Mouse (Mus musculus) cerebellum, postnatal 25 days (tissue): ENCODE results near the gene Alg2.

Source experiments
- DNase-seq, 2 experiments: peaks; one replicate each; pipeline ENCODE4 v3.0.0; 2021; ENCODE audit warnings: mixed read lengths in 2 of 2

Gene Alg2

DNA sequence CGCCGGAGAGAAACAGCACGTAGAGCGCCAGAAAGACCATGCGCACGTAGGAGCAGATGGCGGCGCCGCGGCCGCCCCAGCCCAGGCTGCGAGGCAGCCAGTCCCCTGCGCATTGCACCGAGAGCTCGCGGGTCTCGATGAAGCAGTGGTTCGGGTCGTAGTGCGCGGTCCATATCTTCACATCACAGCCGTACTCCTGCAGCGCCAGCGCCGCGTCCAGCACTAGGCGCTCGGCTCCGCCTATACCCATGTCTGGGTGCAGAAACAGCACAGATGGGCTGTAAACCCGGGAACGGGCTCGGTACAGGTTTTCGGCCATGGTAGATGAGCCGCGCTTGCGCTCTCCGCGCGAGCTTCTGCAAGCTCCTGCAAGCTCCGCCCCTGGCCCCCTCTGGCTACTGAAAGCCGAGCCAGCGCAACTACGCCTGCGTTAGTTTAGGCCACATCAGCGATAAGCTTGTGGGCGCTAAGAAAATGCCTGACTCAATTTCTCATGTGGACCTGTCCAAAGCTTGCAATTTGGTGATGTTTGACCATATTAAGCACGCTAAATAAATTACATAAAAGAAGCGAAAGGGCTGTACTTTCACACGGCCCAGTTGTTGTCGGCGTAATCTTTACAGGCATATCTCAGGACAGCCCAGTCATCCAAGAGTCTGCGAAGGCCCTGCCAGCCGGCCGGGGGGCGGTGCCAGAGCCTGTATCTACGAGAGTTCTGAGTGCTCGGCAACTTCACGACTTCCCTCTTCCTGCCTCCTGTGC, at the start of gene Alg2, which contains the start of gene Sec61b:
Alg2 (minus strand) TSS at position 366 of the 762 bp plus-strand sequence.
Sec61b (plus strand) TSS at position 691 of the 762 bp plus-strand sequence.
- peak; percentile 98 to 99 for DNase-seq

DNA sequence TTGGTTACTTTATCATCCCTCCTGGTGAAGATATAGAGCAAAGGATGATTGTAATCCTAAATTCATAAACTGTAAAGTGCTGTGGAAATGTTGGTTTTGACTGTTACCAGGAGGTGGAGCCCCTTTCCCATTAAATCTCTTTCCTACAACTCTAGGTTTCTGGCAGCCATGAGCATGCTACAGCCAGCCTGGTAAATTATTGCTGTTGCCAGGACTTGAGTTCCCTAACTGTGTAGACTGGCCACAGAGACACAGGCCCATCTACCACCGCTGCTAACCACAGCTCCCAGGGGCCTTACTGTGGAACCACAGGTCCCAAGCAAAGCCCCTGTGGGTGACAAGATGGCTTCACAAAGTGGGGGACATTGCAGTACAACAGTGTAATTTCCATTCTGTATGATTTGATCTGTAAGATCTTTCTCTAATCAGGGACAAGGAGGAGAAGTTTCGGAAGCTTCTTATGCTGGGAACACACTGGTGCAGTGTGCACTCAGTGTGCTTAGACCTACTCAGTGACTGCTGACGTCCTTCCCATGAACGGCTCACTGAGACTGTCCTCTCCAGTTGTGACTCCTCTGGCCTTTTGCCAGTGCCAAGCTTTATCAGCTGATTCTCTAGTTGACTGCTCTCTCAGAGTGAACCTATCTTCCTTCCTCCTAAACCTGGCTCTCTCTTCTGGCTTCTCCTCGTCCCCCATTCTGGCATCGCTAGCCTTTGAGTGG, 47.9 kb upstream of the Alg2 start:
- peak; percentile 41 to 57 for DNase-seq

DNA sequence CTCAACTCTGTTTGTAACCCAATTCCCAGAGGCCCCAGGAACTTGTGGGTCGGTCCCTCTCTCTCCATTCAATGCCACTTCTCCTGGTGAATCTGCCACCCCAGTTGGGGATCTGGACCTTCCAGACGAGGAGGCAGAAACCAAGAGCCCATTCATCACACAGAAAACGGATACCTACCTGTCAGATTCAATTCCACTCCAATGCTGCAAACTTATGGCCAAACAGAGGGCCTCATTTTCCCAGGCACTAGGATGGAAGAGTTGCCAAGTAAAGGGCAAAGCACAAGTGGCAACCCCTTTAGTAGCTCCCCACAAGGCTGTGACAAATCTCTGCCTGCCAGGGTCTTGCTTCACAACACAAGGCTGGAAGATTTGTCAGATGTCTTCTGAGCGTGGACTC, 45.9 kb upstream of the Alg2 start:
- no peak for DNase-seq

DNA sequence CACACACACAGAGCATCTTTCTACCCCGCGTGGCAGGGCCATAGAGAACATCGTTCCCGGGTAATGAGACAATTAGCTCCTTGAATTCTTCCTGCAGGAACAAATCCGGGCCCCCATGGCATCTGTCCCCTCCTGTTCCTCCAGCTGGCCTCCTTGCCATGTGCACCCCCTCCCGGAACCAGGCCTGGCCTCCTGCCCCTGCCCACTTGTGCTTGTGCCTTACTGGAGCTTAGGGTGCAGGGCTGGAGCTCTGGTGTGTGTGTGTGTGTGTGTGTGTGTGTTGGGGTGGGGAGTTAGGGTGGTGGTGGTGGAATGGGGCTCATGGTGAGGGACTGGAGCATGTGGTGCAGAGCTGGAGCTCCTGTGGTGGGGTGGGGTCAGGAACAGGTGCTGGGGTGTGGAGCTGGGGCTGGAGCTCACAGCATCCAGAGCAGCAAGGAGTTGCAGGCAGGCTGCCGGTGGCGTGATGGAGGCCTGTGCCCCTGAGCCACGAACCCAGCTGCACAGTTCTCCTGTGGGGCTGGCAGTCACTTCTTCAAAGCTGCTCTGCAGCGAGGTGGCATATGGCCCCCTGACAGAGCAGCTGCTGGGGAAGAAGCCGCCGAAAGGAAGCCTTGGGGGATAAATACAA, 44.5 kb upstream of the Alg2 start:
- DNase-seq = peak; percentile 54 to 70

DNA sequence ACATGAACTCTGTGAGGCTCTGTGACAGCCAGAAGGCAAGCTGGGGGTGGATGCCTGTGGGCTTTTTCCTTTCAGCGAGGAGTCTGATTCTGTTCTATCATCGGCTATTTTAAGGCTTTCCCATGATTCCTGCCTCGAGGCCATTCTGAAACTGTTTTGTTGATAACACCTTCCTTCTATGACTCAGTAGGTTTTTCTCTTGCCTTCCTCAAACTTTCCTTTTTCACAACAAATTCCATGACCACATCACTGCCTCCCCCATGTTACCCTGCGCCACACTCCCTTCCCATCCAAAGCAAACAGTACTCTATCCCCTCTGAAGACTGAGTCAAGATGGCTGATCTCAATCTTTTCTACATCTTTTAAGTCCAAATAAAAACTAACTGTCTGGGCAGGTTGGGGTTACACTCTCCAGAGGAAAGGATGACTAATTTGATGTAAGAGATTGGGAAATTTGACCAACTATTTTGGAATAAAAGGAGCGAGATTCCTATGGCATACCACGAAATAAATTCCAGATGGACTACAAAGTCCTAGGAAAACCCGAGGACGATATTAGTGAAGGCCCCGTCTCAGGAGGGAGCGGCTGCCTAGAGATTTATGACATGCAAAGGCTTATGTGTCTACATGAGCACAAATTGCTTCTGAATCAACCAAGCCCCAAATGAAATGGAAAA, 30.8 kb upstream of the Alg2 start:
- no peak for DNase-seq

DNA sequence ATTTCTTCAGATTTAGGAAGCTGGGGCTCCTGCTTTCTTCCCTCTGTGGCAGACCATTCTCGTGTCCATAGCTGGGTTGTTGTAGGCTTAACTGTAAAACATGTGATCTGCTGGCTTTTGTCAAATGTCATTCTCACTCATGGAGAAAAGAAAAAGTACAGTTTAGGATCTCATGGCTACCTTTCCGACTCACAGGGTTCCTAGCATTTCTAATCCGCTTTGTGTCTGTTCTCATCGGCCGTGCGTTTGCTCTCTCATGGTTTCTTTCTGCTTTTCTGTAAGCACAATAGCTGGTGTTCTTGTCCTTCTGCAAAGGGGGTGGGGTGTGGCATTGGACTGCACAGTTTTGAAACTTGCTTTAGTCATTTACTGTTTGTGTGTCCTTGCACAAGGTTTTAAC, 28.9 kb upstream of the Alg2 start:
- DNase-seq = no peak

DNA sequence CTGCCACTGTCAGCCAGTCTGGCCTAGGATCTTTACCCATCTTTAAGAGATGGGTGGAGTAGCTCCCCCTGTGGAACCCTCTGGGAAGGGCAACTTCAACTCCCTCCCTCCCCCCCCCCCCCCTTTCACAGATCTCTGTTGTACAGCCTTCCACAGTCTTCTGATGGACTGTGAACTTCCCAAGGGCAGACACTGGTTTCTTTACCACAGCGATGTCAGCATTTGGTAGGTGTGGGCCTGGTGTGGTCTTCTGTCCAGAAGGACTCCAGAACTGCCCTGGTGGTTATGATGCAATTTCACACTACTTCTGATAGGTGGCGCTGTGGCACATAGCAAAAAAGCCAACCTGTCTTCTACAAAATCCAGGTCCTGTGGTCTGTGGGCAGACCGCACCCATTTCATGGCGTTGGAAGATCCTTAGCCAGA, 28.4 kb upstream of the Alg2 start:
- peak; percentile 69 for DNase-seq

DNA sequence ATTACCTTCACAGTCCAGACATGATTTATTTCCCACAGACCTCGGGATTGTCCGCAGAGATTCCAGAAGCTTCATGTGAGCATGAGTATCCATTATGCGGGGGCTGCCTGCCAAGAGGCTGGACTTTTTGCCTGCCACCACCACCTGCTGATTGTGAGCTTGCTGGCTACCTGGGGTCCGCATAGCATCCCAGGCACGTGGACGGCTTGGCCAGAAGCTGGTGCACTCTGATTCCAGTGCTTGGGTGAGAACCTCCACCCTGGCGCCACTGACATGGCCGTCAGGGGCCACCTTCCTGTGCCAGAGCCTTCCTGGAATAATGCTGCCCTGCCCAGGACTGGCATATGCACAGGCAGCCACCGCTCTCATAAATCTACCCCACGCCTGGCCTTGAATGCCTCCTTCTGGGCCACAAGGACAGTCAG, 25.0 kb upstream of the Alg2 start:
- DNase-seq = peak in 1 of 2 experiments; percentile 18

DNA sequence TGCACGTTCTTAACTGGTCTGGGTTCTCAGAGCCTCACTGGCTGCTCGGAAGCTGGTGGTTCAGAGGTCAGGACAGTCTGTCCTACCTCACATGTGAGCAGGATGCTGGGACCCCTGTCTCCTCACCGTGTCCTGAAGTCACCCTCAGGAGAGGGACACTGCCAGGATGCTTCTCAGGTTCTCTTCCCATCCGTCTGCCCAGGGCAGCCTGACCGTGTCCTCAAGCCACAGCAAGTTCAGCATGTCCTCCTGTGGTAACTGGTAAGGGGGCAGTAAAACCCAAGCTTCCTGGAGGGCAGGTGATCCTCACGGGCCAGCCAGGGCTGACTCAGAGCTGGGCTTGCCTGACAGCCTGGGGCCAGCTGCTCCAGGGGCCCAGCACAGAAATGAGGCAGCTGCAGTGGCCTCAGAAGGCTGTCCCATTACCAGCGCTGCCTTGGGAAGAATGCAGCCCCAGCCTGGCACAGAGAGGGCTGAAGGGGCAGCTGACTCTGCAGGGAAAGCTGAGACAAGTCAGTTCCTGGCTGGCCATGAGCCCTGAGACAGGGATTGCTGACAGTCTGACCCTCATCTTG, 23.8 kb upstream of the Alg2 start:
- no peak for DNase-seq

DNA sequence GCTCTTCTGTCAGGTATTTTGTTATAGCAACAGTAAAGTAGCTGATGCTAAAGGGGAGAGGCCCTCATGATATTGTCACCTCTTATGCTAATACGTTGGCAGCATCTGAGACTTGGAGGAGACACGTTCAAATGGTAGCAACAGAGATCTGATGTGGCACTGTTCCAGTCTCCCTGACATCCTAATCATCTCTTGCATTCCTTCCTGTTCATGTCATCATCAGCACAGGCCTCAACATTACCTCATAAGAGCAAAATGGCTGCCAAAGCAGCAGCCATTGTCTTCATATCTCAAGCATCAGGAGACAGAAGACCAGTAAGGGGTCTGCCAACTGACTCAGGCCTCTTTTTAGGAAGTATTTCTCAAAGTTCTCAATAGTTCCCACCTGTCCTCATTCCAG, 20.6 kb upstream of the Alg2 start:
- no peak for DNase-seq

DNA sequence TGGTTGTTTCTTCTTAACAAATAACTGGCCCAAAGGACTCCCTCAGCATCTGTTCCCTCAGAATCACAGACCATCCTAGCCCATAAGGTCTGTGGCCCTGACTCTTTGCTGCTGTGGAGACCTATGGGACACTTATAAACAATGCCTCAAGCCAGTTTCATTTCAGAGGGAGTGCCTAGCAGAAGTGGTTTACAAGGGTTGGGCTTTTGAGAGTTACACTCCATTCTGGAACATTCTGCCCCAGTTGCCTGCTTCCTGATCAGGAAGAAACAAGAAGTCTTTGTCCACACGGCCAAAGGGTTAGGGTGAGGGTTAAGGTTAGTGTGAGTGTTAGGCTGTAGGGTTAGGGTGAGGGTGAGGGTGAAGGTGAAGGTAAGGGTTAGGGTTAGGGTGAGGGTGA, 20.0 kb upstream of the Alg2 start:
- no peak for DNase-seq

DNA sequence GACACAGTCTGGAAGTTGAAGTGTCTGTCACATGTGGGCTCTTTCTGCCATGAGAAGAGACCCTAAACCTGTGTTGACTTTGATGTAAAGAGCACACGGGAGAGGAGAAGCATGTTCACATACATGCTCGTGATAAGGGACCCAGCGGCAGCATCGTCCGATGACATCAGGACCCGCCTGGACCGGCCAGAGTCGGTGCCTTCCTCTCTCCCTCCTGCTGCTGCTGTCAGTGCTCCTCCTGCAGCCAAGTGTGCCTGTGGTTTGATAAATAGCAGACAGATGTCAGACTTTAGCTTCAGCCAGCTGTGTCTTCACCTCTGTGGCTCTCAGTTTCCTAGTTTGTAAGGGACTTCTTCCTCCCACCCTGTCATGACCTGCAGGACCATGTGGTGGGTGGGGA, 19.3 kb upstream of the Alg2 start:
- no peak for DNase-seq

DNA sequence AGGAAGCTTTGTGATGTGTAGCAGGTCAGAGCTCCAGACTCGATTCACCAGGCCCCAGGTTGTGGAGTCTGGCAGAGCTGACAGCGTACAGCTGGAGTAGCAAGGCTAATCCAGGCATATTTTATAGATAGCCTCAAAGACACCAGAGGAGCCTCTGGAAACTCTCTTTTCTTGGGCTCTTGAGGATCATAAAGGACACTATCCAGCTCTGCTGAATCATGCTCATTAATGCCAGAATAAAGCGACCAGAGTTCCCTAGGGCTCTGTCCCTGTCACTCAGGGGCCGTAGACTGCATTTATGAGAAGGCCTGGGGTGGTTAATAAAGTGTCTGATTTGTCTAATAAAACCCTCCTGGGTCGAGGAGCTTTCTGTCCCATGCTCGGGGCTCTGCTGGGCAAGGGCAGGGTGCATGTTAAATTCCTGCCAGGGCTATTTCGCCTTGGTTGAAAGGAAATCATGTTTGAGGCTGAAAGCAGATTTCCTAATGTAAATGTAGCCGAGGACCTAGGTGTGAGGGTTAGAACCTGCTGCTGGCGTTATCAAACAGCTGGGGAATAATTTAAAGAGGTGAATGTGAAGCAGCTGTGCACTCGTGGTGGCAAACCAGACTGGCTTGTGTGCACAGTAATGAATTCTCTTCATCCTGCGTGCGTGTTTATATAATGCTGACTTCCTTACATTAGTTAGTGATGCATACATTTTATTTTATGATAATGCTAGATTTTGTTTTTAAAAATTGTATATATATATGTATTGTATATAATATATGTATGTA, 18.4 kb upstream of the Alg2 start:
- DNase-seq = no peak

DNA sequence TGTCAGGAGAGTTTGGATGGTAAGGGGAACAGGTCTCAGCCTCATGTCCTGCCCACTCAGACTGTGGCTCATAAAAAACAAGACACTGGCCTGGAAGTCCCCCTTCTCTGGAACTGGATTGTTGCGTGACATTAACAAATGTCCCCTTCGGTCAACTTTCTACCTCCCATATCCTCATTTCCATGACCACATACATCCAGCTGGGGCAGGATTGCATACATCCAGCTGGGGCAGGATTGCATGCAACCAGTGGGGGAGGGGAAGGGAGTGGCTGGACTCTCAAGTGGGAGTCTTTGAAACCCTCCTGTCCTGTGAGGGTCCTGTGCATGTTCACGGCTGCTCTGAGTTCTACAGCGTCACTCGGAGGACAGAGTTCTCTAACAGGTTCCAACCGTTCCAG, 17.1 kb upstream of the Alg2 start:
- DNase-seq = no peak

DNA sequence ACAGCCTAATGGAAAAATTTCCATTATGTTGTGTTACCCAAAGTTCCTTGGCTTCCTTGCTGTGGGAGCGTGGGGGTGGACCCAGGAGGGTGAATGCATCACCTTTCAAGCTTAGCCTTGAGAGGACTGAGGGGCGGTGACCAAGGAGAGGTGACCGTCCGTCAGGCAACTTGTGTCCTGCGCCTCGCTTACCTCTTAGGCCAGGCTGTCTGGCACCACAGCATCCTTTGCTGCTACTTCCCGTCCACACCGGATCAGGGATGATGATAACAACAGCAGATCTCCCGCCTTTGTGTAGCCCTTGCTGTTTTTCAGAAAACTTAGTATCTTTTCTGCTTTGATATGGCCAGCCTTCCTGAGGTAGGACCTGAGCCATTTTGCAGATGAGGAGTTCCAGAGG, 6.4 kb upstream of the Alg2 start:
- DNase-seq = no peak

DNA sequence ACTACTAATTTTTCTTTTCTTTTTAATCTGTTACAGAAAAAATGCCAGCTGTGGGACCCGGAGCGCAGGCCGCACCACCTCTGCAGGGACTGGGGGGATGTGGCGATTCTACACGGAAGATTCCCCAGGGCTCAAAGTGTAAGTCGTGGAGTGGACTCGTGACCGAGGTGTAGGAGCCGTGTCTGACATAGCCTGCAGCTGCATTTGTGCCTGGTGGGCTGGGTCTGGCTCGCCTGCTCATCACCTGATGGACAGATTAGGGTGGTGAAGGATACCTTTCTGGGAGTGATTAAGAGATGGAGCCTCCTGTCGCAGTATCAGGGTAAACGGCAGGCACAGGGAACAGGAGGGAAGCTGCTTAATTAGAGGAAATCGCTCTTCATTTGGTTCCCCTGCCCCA, 6.0 kb upstream of the Alg2 start:
- no peak for DNase-seq

DNA sequence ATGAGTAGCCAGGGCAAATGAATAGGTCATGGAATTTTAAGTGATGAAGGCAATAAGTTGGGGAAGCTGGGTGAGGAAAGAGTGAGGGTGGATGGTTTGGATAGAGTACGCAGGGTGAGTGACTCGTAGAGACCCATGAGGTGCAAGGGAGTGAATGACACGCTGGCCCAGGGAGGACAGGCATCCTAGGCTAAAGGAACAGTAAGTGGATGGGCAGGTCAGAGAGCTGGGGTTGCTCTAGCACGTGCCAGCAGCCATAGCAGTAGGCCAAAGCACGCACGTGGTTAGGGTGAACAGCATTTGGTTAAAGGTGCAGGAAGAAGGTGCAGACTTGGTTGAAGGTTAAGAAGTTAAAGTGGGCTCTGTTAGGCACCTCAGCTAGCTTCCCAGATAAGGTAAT, 3.4 kb upstream of the Alg2 start:
- DNase-seq = no peak

DNA sequence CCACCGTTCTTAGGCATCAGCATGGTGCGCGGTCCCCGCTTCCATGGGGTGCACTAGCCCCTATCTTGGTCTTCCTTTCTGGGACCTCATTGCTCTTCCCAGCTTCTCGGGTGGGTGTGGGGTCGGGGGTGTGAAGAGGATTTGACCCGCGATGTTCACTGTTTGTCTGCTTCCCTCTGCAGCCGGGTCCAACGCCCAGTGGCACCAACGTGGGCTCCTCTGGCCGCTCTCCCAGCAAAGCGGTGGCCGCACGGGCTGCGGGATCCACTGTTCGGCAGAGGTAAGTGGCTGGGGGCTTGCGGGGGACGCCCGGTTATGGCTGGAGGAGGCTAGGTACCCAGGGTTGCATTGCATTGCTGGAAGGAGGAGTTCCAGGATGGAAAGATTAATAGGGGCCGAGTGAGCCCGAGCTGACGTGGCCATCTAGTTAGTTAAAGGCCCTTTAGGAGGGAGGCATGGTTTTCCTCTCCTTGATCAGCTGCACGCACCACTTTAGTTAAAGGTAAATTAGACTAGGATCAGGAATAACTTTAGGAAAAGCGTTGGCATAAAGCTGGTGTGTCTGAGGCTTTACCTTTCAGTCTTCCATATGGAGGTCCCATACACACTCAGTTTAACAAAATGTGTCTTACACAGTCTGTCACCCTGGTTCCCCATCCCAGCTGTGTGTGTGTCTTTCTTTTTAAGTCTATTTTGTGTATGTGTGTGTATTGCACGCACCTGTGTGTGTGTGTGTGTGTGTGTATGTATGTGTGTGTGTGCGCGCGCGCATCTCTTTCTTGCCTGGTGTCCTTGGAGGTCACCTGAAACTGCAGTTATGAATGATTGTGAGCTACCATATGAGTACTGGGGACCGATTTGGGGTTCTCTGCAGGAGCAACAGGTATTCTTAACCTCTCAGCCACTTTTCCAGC, 854 bp upstream of the Alg2 start:
- DNase-seq = no peak

DNA sequence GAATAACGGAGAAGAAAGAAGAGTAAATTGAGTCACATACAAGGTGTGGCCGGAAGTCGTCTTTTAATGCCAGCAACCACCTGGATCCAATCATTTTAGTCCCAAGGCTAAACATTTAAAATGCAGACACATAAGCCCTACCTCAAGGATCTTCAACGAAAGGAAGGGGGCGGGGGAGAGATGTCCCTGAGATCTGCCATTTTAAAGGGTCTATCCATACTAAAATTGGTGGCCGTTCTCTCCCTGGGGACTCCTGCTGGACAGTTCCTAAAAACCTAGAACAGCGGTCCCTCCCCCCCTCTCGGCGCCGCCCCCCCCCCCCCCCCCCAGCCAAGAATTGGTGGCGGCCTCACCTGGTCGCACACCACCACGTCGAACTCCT, 556 bp downstream of the Alg2 start:
- no peak for DNase-seq

DNA sequence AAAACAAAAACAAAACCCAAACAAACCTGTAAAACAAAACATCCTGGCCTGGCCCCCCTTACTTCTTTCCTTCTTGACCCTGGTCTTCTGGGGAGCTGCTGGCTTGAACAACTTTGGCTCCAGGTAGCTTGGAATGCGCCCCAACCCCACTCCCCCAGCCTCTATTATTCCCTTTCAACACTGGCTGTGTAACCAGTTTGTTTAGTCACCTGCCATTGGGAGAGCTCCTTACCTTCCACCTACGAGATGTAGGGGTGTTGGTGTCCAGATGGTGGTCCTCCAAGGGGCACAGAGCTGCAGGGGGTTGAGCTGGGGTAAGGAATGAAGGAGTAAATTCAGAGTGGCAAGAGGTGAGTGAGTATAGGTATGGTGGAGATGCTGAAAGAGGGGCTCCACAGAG, 6.9 kb downstream of the Alg2 start:
- no peak for DNase-seq
